Mouse (Mus musculus): ENCODE measurements around the gene Olfr684. TPM values are rescaled to one million over a fixed set of nuclear protein-coding genes. Genes with fewer than 3 reads are reported as not detected.

Gene Olfr684
- total and polyA plus RNA-seq, 3 experiments: 0.22 TPM; not detected in 2

Other genes with a start within 250 kb of the Olfr684 start
Only the 20 nearest of the 24 such genes appear.
- not detected in 2 replicates for gene Olfr669, start 229.4 kb downstream of the Olfr684 start, total RNA-seq (2014; fragmentation: Nextera tagmentation)
- 0.11 TPM in 1 of 2 replicates, not detected in the other for gene Olfr669, start 229.4 kb downstream of the Olfr684 start, total RNA-seq (2017)
- not detected in 2 replicates for gene Olfr669, start 229.4 kb downstream of the Olfr684 start, polyA plus RNA-seq (2012)
- gene Olfr670, start 201.0 kb downstream of the Olfr684 start, total RNA-seq (2014; fragmentation: Nextera tagmentation): not detected in 2 replicates
- gene Olfr670, start 201.0 kb downstream of the Olfr684 start, total RNA-seq (2017): under 0.01 and 0.12 TPM in 2 replicates
- gene Olfr670, start 201.0 kb downstream of the Olfr684 start, polyA plus RNA-seq (2012): not detected in 2 replicates
- gene Olfr671, start 184.5 kb downstream of the Olfr684 start, total RNA-seq (2014; fragmentation: Nextera tagmentation): not detected in 2 replicates
- 0.22 TPM in 1 of 2 replicates, not detected in the other for gene Olfr671, start 184.5 kb downstream of the Olfr684 start, total RNA-seq (2017)
- gene Olfr671, start 184.5 kb downstream of the Olfr684 start, polyA plus RNA-seq (2012): not detected in 2 replicates
- not detected in 2 replicates for gene Olfr672, start 161.6 kb downstream of the Olfr684 start, total RNA-seq (2014; fragmentation: Nextera tagmentation)
- 0.22 and 0.23 TPM in 2 replicates for gene Olfr672, start 161.6 kb downstream of the Olfr684 start, total RNA-seq (2017)
- not detected in 2 replicates for gene Olfr672, start 161.6 kb downstream of the Olfr684 start, polyA plus RNA-seq (2012)
- not detected in 2 replicates for gene Olfr675, start 135.2 kb downstream of the Olfr684 start, total RNA-seq (2014; fragmentation: Nextera tagmentation)
- 0.06 and 0.49 TPM in 2 replicates for gene Olfr675, start 135.2 kb downstream of the Olfr684 start, total RNA-seq (2017)
- gene Olfr675, start 135.2 kb downstream of the Olfr684 start, polyA plus RNA-seq (2012): not detected in 2 replicates
- gene Olfr676, start 131.0 kb downstream of the Olfr684 start, total RNA-seq (2014; fragmentation: Nextera tagmentation): not detected in 2 replicates
- 0.11 and 0.29 TPM in 2 replicates for gene Olfr676, start 131.0 kb downstream of the Olfr684 start, total RNA-seq (2017)
- gene Olfr676, start 131.0 kb downstream of the Olfr684 start, polyA plus RNA-seq (2012): not detected in 2 replicates
- not detected in 2 replicates for gene Olfr677, start 112.3 kb downstream of the Olfr684 start, total RNA-seq (2014; fragmentation: Nextera tagmentation)
- gene Olfr677, start 112.3 kb downstream of the Olfr684 start, total RNA-seq (2017): 0.16 TPM in 1 of 2 replicates, not detected in the other
- not detected in 2 replicates for gene Olfr677, start 112.3 kb downstream of the Olfr684 start, polyA plus RNA-seq (2012)
- not detected in 2 replicates for gene Olfr678, start 99.2 kb downstream of the Olfr684 start, total RNA-seq (2014; fragmentation: Nextera tagmentation)
- gene Olfr678, start 99.2 kb downstream of the Olfr684 start, total RNA-seq (2017): 0.16 TPM in 1 of 2 replicates, not detected in the other
- gene Olfr678, start 99.2 kb downstream of the Olfr684 start, polyA plus RNA-seq (2012): not detected in 2 replicates
- gene Olfr679, start 82.4 kb downstream of the Olfr684 start, total RNA-seq (2014; fragmentation: Nextera tagmentation): not detected in 2 replicates
- gene Olfr679, start 82.4 kb downstream of the Olfr684 start, total RNA-seq (2017): under 0.01 and 0.11 TPM in 2 replicates
- gene Olfr679, start 82.4 kb downstream of the Olfr684 start, polyA plus RNA-seq (2012): not detected in 2 replicates
- gene Olfr680-ps1, start 70.8 kb downstream of the Olfr684 start, total RNA-seq (2014; fragmentation: Nextera tagmentation): not detected in 2 replicates
- gene Olfr680-ps1, start 70.8 kb downstream of the Olfr684 start, total RNA-seq (2017): 0.12 TPM in 1 of 2 replicates, not detected in the other
- not detected in 2 replicates for gene Olfr680-ps1, start 70.8 kb downstream of the Olfr684 start, polyA plus RNA-seq (2012)
- not detected in 2 replicates for gene Olfr681, start 46.8 kb downstream of the Olfr684 start, total RNA-seq (2014; fragmentation: Nextera tagmentation)
- gene Olfr681, start 46.8 kb downstream of the Olfr684 start, total RNA-seq (2017): 0.06 and 0.11 TPM in 2 replicates
- gene Olfr681, start 46.8 kb downstream of the Olfr684 start, polyA plus RNA-seq (2012): not detected in 2 replicates
- gene Olfr683, start 16.6 kb downstream of the Olfr684 start, total RNA-seq (2014; fragmentation: Nextera tagmentation): not detected in 2 replicates
- 0.22 TPM in 1 of 2 replicates, not detected in the other for gene Olfr683, start 16.6 kb downstream of the Olfr684 start, total RNA-seq (2017)
- not detected in 2 replicates for gene Olfr683, start 16.6 kb downstream of the Olfr684 start, polyA plus RNA-seq (2012)
- not detected in 2 replicates for gene Olfr685, start 22.4 kb upstream of the Olfr684 start, total RNA-seq (2014; fragmentation: Nextera tagmentation)
- gene Olfr685, start 22.4 kb upstream of the Olfr684 start, total RNA-seq (2017): 0.11 and 0.12 TPM in 2 replicates
- gene Olfr685, start 22.4 kb upstream of the Olfr684 start, polyA plus RNA-seq (2012): not detected in 2 replicates
- not detected in 2 replicates for gene Olfr686, start 43.8 kb upstream of the Olfr684 start, total RNA-seq (2014; fragmentation: Nextera tagmentation)
- gene Olfr686, start 43.8 kb upstream of the Olfr684 start, total RNA-seq (2017): not detected in 2 replicates
- gene Olfr686, start 43.8 kb upstream of the Olfr684 start, polyA plus RNA-seq (2012): not detected in 2 replicates
- gene Olfr688, start 124.4 kb upstream of the Olfr684 start, total RNA-seq (2014; fragmentation: Nextera tagmentation): not detected in 2 replicates
- not detected in 2 replicates for gene Olfr688, start 124.4 kb upstream of the Olfr684 start, total RNA-seq (2017)
- not detected in 2 replicates for gene Olfr688, start 124.4 kb upstream of the Olfr684 start, polyA plus RNA-seq (2012)
- gene Olfr689, start 147.5 kb upstream of the Olfr684 start, total RNA-seq (2014; fragmentation: Nextera tagmentation): not detected in 2 replicates
- under 0.01 and 0.11 TPM in 2 replicates for gene Olfr689, start 147.5 kb upstream of the Olfr684 start, total RNA-seq (2017)
- not detected in 2 replicates for gene Olfr689, start 147.5 kb upstream of the Olfr684 start, polyA plus RNA-seq (2012)
- not detected in 2 replicates for gene Olfr690, start 170.5 kb upstream of the Olfr684 start, total RNA-seq (2014; fragmentation: Nextera tagmentation)
- gene Olfr690, start 170.5 kb upstream of the Olfr684 start, total RNA-seq (2017): 0.16 TPM in 1 of 2 replicates, not detected in the other
- not detected in 2 replicates for gene Olfr690, start 170.5 kb upstream of the Olfr684 start, polyA plus RNA-seq (2012)
- not detected in 2 replicates for gene Olfr691, start 178.6 kb upstream of the Olfr684 start, total RNA-seq (2014; fragmentation: Nextera tagmentation)
- gene Olfr691, start 178.6 kb upstream of the Olfr684 start, total RNA-seq (2017): 0.06 and 0.22 TPM in 2 replicates
- not detected in 2 replicates for gene Olfr691, start 178.6 kb upstream of the Olfr684 start, polyA plus RNA-seq (2012)
- not detected in 2 replicates for gene Olfr692, start 204.6 kb upstream of the Olfr684 start, total RNA-seq (2014; fragmentation: Nextera tagmentation)
- 0.12 TPM in 1 of 2 replicates, not detected in the other for gene Olfr692, start 204.6 kb upstream of the Olfr684 start, total RNA-seq (2017)
- gene Olfr692, start 204.6 kb upstream of the Olfr684 start, polyA plus RNA-seq (2012): not detected in 2 replicates
- gene Gm5901, start 211.4 kb upstream of the Olfr684 start, total RNA-seq (2014; fragmentation: Nextera tagmentation): not detected in 2 replicates
- gene Gm5901, start 211.4 kb upstream of the Olfr684 start, total RNA-seq (2017): 0.12 and 0.16 TPM in 2 replicates
- not detected in 2 replicates for gene Gm5901, start 211.4 kb upstream of the Olfr684 start, polyA plus RNA-seq (2012)